Mouse (Mus musculus) heart, postnatal 0 days (tissue): ENCODE measurements around the gene Cdkn2d. TPM values are rescaled to one million over a fixed set of nuclear protein-coding genes. Genes with fewer than 3 reads are reported as not detected.
"Not testable (repeated sequence)": the region's sequence is repeated elsewhere in the genome, so short reads cannot be mapped to it uniquely, and the experiment has no call there.

Experiments used
- ATAC-seq: fragments of 200-750 bp; cut with Nextera tagmentation; 2 replicates; pipeline ENCODE4 v1.8.0; 2017; ENCODE audit warnings: low read depth, moderate number of reproducible peaks, moderate library complexity; ENCODE audit not compliant: insufficient read depth
- DNase-seq: peaks from one replicate; pipeline ENCODE4 v3.0.0-alpha.2; 2016; ENCODE audit warnings: low spot score
- H3K27ac ChIP-seq: fragments of 300-500 bp; sonication (generic); 2 replicates; pipeline ENCODE4 v1.5.1; 2014; ENCODE audit warnings: low read depth, mild to moderate bottlenecking
- H3K27me3 ChIP-seq: fragments of 300-500 bp; sonication (generic); 2 replicates; pipeline ENCODE4 v1.6.1; 2014; ENCODE audit warnings: low read length, mixed read lengths; ENCODE audit not compliant: control insufficient read depth, insufficient read depth
- H3K36me3 ChIP-seq: fragments of 300-500 bp; sonication (generic); replicated peaks from 2 replicates; pipeline ENCODE4 v1.6.1; 2014; ENCODE audit warnings: low read length, mixed read lengths; ENCODE audit not compliant: control insufficient read depth, insufficient read depth
- H3K4me1 ChIP-seq: fragments of 300-500 bp; sonication (generic); 2 replicates; pipeline ENCODE4 v1.6.1; 2014; ENCODE audit warnings: antibody characterized with exemption; ENCODE audit not compliant: control insufficient read depth, insufficient read depth
- H3K4me2 ChIP-seq: fragments of 300-500 bp; sonication (generic); 2 replicates; pipeline ENCODE4 v1.6.1; 2014; ENCODE audit warnings: low read depth, mild to moderate bottlenecking, low read length, moderate library complexity
- H3K4me3 ChIP-seq: fragments of 300-500 bp; sonication (generic); 2 replicates; pipeline ENCODE4 v1.5.1; 2014; ENCODE audit warnings: low read depth, low read length
- H3K9ac ChIP-seq: fragments of 300-500 bp; sonication (generic); replicated peaks from 2 replicates; pipeline ENCODE4 v1.6.1; 2014; ENCODE audit warnings: low read depth, low read length, mixed read lengths
- H3K9me3 ChIP-seq: fragments of 300-500 bp; sonication (generic); replicated peaks from 2 replicates; pipeline ENCODE4 v1.6.1; 2016; ENCODE audit warnings: low read length; ENCODE audit not compliant: control insufficient read depth
- CTCF ChIP-seq: IDR thresholded peaks from 2 replicates; pipeline ENCODE4 v1.5.1; 2016; ENCODE audit warnings: antibody characterized with exemption, control low read depth, low read depth
- EP300 ChIP-seq: IDR thresholded peaks from 2 replicates; pipeline ENCODE4 v1.6.1; 2016; ENCODE audit warnings: antibody characterized with exemption, low read depth
- WGBS: fragments of 180-500 bp; shearing (Covaris S2); extraction: QIAGEN DNeasy Blood & Tissue Kit; methylation state at CpG from one replicate; pipeline ENCODE4 v1.1.7; 2014; 5-methylcytosine and 5-hydroxymethylcytosine counted together
- polyA plus RNA-seq: library from polyadenylated mRNA; unstranded; fragments of >200 nt; fragmentation: Nextera tagmentation; extraction: Ambion mirVana; gene quantifications from 2 replicates; pipeline ENCODE4 v1.2.1, GENCODE M21; 2015
- total RNA-seq: library from RNA; depleted of rRNA; stranded (reverse); fragments of >200 nt; gene quantifications from 2 replicates; pipeline ENCODE4 v1.2.3, GENCODE M21; 2014; ENCODE audit warnings: low replicate concordance

The Cdkn2d gene
- total and polyA plus RNA-seq, 2 experiments from 2014 or later: 65.8 to 67.4 TPM

GRCm38 (mm10) chr9:21329041-21329440, 37.8 kb upstream of the Cdkn2d start:
- H3K9me3 ChIP-seq: no peaks in the 10 kb centered on the region
- DNase-seq (peak; percentile 83), ATAC-seq (peak; percentile 82)
- H3K27me3 ChIP-seq: no peaks in the 10 kb centered on the region
- H3K36me3 ChIP-seq: no peaks in the 10 kb centered on the region
- H3K9ac ChIP-seq: no peak overlapping the region
- 16% methylated on average over 3 of the region's 5 CpGs for WGBS
- peaks cover 33% of the 10 kb centered on the region for H3K4me1 ChIP-seq
- no peak overlapping the region for H3K4me3 ChIP-seq
- peak overlapping the region; percentile 68 for H3K27ac ChIP-seq
- no peak overlapping the region for H3K4me2 ChIP-seq
- TF ChIP-seq CTCF (no peak), EP300 (no peak)

GRCm38 (mm10) chr9:21328041-21328440, 36.8 kb upstream of the Cdkn2d start:
- no peaks in the 10 kb centered on the region for H3K9me3 ChIP-seq
- no peak overlapping the region for H3K4me3 ChIP-seq
- peaks cover 33% of the 10 kb centered on the region for H3K4me1 ChIP-seq
- peak overlapping the region; percentile 68; the same call in 1 of the 2 replicates for H3K27ac ChIP-seq
- no peak for DNase-seq
- no peak for TF ChIP-seq CTCF
- no peak for TF ChIP-seq EP300
- H3K27me3 ChIP-seq: no peaks in the 10 kb centered on the region
- ATAC-seq: no peak
- no peak overlapping the region for H3K9ac ChIP-seq
- WGBS: 71% methylated on average over 3 of the region's 3 CpGs
- H3K36me3 ChIP-seq: no peaks in the 10 kb centered on the region
- H3K4me2 ChIP-seq: no peak overlapping the region

DNA sequence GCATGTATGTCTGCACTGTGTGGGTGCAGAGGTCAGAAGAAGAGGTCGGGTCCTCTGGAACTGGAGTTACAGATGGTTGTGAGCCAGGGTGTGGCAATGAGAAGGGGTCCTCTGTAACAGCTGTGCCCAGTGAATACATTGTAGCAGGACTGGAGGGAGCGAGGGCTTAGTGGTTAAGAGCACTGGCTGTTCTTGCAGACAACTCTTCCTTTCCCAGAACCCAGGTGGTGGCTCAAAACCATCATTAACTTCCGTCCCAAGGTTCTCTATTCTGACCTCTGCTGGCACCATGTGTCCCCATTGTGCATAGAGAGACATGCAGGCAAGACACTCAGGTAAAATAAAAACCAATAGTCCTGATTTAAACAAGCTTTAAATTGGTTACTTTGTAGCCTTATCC, 36.4 kb upstream of the Cdkn2d start:
- H3K9ac ChIP-seq: no peak overlapping the region
- no peaks in the 10 kb centered on the region for H3K36me3 ChIP-seq
- WGBS: 74% methylated on average over 3 of the region's 3 CpGs
- no peaks in the 10 kb centered on the region for H3K27me3 ChIP-seq
- TF ChIP-seq CTCF (no peak), EP300 (no peak)
- no peaks in the 10 kb centered on the region for H3K9me3 ChIP-seq
- peaks cover 31% of the 10 kb centered on the region for H3K4me1 ChIP-seq
- peak overlapping the region; percentile 2; the same call in 1 of the 2 replicates for H3K4me2 ChIP-seq
- no peak for DNase-seq
- no peak overlapping the region for H3K4me3 ChIP-seq
- H3K27ac ChIP-seq: peak overlapping the region; percentile 68; the same call in 1 of the 2 replicates
- ATAC-seq: no peak

- H3K4me3 ChIP-seq: no peak overlapping the region
- no peaks in the 10 kb centered on the region for H3K9me3 ChIP-seq
- no peak overlapping the region for H3K27ac ChIP-seq
- no peak overlapping the region for H3K4me2 ChIP-seq
- no peaks in the 10 kb centered on the region for H3K36me3 ChIP-seq
- TF ChIP-seq CTCF (no peak), EP300 (no peak)
- ATAC-seq (no peak), DNase-seq (no peak)
- peaks cover 21% of the 10 kb centered on the region for H3K4me1 ChIP-seq
- H3K9ac ChIP-seq: no peak overlapping the region
- WGBS: 72% methylated on average over 11 of the region's 11 CpGs
- no peaks in the 10 kb centered on the region for H3K27me3 ChIP-seq
These were observed 33.1 kb upstream of the Cdkn2d start for GRCm38 (mm10) chr9:21324269-21324668.

GRCm38 (mm10) chr9:21322917-21323297, 31.7 kb upstream of the Cdkn2d start:
- not testable (repeated sequence) for ATAC-seq, H3K27me3 ChIP-seq, H3K4me3 ChIP-seq, DNase-seq, H3K4me2 ChIP-seq, H3K27ac ChIP-seq, H3K9ac ChIP-seq, H3K36me3 ChIP-seq, H3K9me3 ChIP-seq
- peaks cover 16% of the 10 kb centered on the region for H3K4me1 ChIP-seq
- 85% methylated on average over 8 of the region's 8 CpGs for WGBS

DNA sequence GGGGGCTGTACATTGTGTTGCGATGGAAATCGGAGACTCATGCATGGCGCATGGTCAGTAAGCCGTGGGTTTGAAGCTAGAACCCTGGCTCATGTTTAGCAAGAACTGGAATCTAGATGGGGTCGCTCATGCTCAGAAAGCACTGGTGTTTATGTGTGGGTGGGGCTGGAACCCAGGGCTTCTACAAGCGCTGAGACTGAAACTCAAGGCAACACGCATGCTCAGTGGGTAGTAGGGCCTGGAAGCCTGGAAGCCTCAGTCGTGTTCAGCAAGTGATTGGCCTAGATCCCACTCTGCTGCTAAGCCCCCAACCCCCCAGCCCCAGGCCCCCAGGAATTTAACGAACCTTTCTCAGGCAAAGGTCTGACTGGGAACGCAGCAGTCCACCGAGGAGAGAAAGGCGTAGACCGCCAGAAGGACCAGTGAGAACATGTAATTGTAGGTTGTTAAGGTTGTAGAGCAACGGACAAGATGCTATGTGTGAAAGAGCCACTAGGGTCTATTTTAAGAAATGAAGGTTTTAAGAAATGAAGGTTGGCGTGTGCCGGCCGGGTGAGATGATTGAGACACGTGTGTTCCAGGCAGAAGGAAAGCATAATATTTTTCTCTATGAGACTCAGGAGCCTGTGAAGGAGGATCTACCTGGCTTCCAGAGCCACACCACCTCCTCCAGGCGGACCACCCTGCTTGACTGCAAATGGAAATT, 31.2 kb upstream of the Cdkn2d start:
- peak overlapping the region; percentile 85 for H3K4me3 ChIP-seq
- peak overlapping the region; percentile 79 for H3K27ac ChIP-seq
- H3K9ac ChIP-seq: peak overlapping the region; percentile 71; the same call in 1 of the 2 replicates
- H3K9me3 ChIP-seq: no peaks in the 10 kb centered on the region
- H3K27me3 ChIP-seq: no peaks in the 10 kb centered on the region
- TF ChIP-seq CTCF (no peak), EP300 (no peak)
- no peaks in the 10 kb centered on the region for H3K36me3 ChIP-seq
- 57% methylated on average over 19 of the region's 19 CpGs for WGBS
- peak overlapping the region; percentile 81 for H3K4me2 ChIP-seq
- DNase-seq (no peak), ATAC-seq (no peak)
- H3K4me1 ChIP-seq: peaks cover 13% of the 10 kb centered on the region
